Mouse (Mus musculus) kidney, embryonic 15.5 days (tissue): ENCODE measurements at regions not wholly inside any gene's neighbourhood (a gene's known extent, or its start where the extent isn't known, plus 50 kb on each side); places are given as distances from the start of the nearest gene placed in this dataset.
"Not testable (repeated sequence)": the region's sequence is repeated elsewhere in the genome, so short reads cannot be mapped to it uniquely, and the experiment has no call there.

Experiments
- ATAC-seq: fragments of 200-750 bp; cut with Nextera tagmentation; replicated peaks from 2 replicates; pipeline ENCODE4 v1.8.0; 2017; ENCODE audit warnings: moderate TSS enrichment; ENCODE audit not compliant: low FRiP score
- H3K27ac ChIP-seq: fragments of 300-500 bp; sonication (generic); 2 replicates; pipeline ENCODE4 v1.5.1; 2015; ENCODE audit warnings: mild to moderate bottlenecking, inconsistent platforms
- H3K27me3 ChIP-seq: fragments of 300-500 bp; sonication (generic); 2 replicates; pipeline ENCODE4 v1.6.1; 2015; ENCODE audit warnings: inconsistent platforms
- H3K36me3 ChIP-seq: fragments of 300-500 bp; sonication (generic); 2 replicates; pipeline ENCODE4 v1.6.1; 2015; ENCODE audit warnings: inconsistent platforms
- H3K4me1 ChIP-seq: fragments of 300-500 bp; sonication (generic); 2 replicates; pipeline ENCODE4 v1.6.1; 2015; ENCODE audit warnings: inconsistent platforms
- H3K4me2 ChIP-seq: fragments of 300-500 bp; sonication (generic); 2 replicates; pipeline ENCODE4 v1.6.1; 2015; ENCODE audit warnings: moderate library complexity, mild to moderate bottlenecking, inconsistent platforms
- H3K4me3 ChIP-seq: fragments of 300-500 bp; sonication (generic); replicated peaks from 2 replicates; pipeline ENCODE4 v1.5.1; 2015; ENCODE audit warnings: mild to moderate bottlenecking, inconsistent platforms
- H3K9ac ChIP-seq: fragments of 300-500 bp; sonication (generic); 2 replicates; pipeline ENCODE4 v1.6.1; 2015; ENCODE audit warnings: mild to moderate bottlenecking, inconsistent platforms
- H3K9me3 ChIP-seq: fragments of 300-500 bp; sonication (generic); replicated peaks from 2 replicates; pipeline ENCODE4 v1.6.1; 2016; ENCODE audit warnings: inconsistent platforms
- WGBS: fragments of 180-500 bp; shearing (Covaris S2); methylation state at CpG from one replicate; pipeline ENCODE4 v1.1.7; 2015; ENCODE audit warnings: mixed read lengths; 5-methylcytosine and 5-hydroxymethylcytosine counted together

GRCm38 (mm10) chr4:105702036-105702435, 87.6 kb upstream of the Gm12728 start:
- H3K4me3 ChIP-seq = no peak overlapping the region
- H3K9ac ChIP-seq = no peak overlapping the region
- H3K36me3 ChIP-seq = no peaks in the 10 kb centered on the region
- no peak overlapping the region for H3K4me2 ChIP-seq
- no peaks in the 10 kb centered on the region; the same call in 1 of the 2 replicates for H3K27me3 ChIP-seq
- no peak for ATAC-seq
- H3K27ac ChIP-seq = no peak overlapping the region
- 34% methylated on average over 3 of the region's 3 CpGs for WGBS
- no peaks in the 10 kb centered on the region for H3K9me3 ChIP-seq
- H3K4me1 ChIP-seq = no peaks in the 10 kb centered on the region

DNA sequence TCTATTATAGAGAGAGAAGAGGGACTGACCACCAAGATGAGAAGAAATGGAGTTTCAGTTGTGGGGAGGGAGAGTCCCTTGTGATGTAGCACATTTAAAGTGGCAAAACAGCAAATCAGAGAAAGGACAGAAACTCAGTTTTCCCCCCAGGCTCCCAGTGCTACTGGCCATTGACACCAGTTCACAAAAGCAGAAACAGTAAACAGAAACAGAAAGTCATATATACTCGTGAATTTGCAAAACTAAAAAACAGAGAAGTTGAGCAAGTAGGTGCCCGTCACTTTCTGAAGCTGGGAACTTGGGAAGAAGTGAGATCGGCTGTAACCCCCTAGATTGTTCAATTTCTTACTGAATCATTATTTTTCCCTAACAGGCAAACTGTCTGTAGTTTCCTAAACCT, 86.3 kb upstream of the Gm12728 start:
- Histone ChIP-seq H3K27me3 (no peaks in the 10 kb centered on the region; the same call in 1 of the 2 replicates), H3K4me2 (no peak overlapping the region), H3K27ac (no peak overlapping the region), H3K36me3 (no peaks in the 10 kb centered on the region), H3K4me1 (no peaks in the 10 kb centered on the region), H3K9me3 (no peaks in the 10 kb centered on the region), H3K9ac (no peak overlapping the region), H3K4me3 (no peak overlapping the region)
- ATAC-seq = no peak
- WGBS = 88% methylated on average over 3 of the region's 3 CpGs

- WGBS = 89% methylated on average over 9 of the region's 9 CpGs
- Histone ChIP-seq H3K4me2 (no peak overlapping the region), H3K36me3 (no peaks in the 10 kb centered on the region), H3K27ac (no peak overlapping the region), H3K27me3 (no peaks in the 10 kb centered on the region; the same call in 1 of the 2 replicates), H3K4me1 (no peaks in the 10 kb centered on the region), H3K9ac (no peak overlapping the region), H3K9me3 (no peaks in the 10 kb centered on the region), H3K4me3 (no peak overlapping the region)
- ATAC-seq = no peak
Measured at GRCm38 (mm10) chr4:105704271-105704670, 85.4 kb upstream of the Gm12728 start.

GRCm38 (mm10) chr4:105705996-105706395, 83.7 kb upstream of the Gm12728 start:
- Histone ChIP-seq H3K4me1 (no peaks in the 10 kb centered on the region), H3K36me3 (no peaks in the 10 kb centered on the region), H3K9ac (no peak overlapping the region), H3K4me3 (no peak overlapping the region), H3K9me3 (no peaks in the 10 kb centered on the region), H3K27me3 (no peaks in the 10 kb centered on the region; the same call in 1 of the 2 replicates), H3K27ac (no peak overlapping the region), H3K4me2 (no peak overlapping the region)
- no peak for ATAC-seq
- 35% methylated on average over 6 of the region's 6 CpGs for WGBS

- ATAC-seq = peak; percentile 76; the same call in 1 of the 2 replicates
- H3K36me3 ChIP-seq = no peaks in the 10 kb centered on the region
- no peak overlapping the region for H3K4me2 ChIP-seq
- WGBS = 40% methylated on average over 13 of the region's 13 CpGs
- no peak overlapping the region for H3K9ac ChIP-seq
- H3K4me3 ChIP-seq = no peak overlapping the region
- H3K9me3 ChIP-seq = peaks cover 4% of the 10 kb centered on the region; the same call in 1 of the 2 replicates
- no peaks in the 10 kb centered on the region for H3K27me3 ChIP-seq
- no peak overlapping the region for H3K27ac ChIP-seq
- H3K4me1 ChIP-seq = no peaks in the 10 kb centered on the region
Measured at GRCm38 (mm10) chr4:105708080-105708796, 81.4 kb upstream of the Gm12728 start.

GRCm38 (mm10) chr4:105713956-105714355, 75.7 kb upstream of the Gm12728 start:
- Histone ChIP-seq H3K4me3 (no peak overlapping the region), H3K36me3 (no peaks in the 10 kb centered on the region), H3K9ac (no peak overlapping the region), H3K4me2 (no peak overlapping the region), H3K27ac (no peak overlapping the region), H3K4me1 (no peaks in the 10 kb centered on the region), H3K27me3 (no peaks in the 10 kb centered on the region), H3K9me3 (peaks cover 9% of the 10 kb centered on the region; the same call in 1 of the 2 replicates)
- WGBS = 88% methylated on average over 6 of the region's 6 CpGs
- ATAC-seq = no peak

- Histone ChIP-seq H3K27me3 (no peaks in the 10 kb centered on the region), H3K36me3 (no peaks in the 10 kb centered on the region), H3K9me3 (peaks cover 6% of the 10 kb centered on the region; the same call in 1 of the 2 replicates), H3K27ac (no peak overlapping the region), H3K4me1 (no peaks in the 10 kb centered on the region), H3K4me2 (no peak overlapping the region), H3K4me3 (no peak overlapping the region), H3K9ac (no peak overlapping the region)
- 56% methylated on average over 5 of the region's 5 CpGs for WGBS
- ATAC-seq = no peak
Measured at GRCm38 (mm10) chr4:105718080-105718479, 71.6 kb upstream of the Gm12728 start.

GRCm38 (mm10) chr4:105728696-105729095, 61.0 kb upstream of the Gm12728 start:
- H3K27ac ChIP-seq = no peak overlapping the region
- no peaks in the 10 kb centered on the region for H3K9me3 ChIP-seq
- H3K9ac ChIP-seq = no peak overlapping the region
- H3K4me1 ChIP-seq = no peaks in the 10 kb centered on the region
- WGBS = 52% methylated on average over 3 of the region's 3 CpGs
- H3K4me2 ChIP-seq = no peak overlapping the region
- H3K36me3 ChIP-seq = no peaks in the 10 kb centered on the region
- ATAC-seq = no peak
- no peak overlapping the region for H3K4me3 ChIP-seq
- no peaks in the 10 kb centered on the region for H3K27me3 ChIP-seq

- WGBS = 70% methylated on average over 2 of the region's 2 CpGs
- H3K4me1 ChIP-seq = no peaks in the 10 kb centered on the region
- H3K27me3 ChIP-seq = no peaks in the 10 kb centered on the region
- H3K9me3 ChIP-seq = no peaks in the 10 kb centered on the region
- ATAC-seq = no peak
- no peak overlapping the region for H3K4me2 ChIP-seq
- no peaks in the 10 kb centered on the region for H3K36me3 ChIP-seq
- no peak overlapping the region for H3K9ac ChIP-seq
- no peak overlapping the region for H3K27ac ChIP-seq
- no peak overlapping the region for H3K4me3 ChIP-seq
Measured at GRCm38 (mm10) chr4:105730900-105731299, 58.8 kb upstream of the Gm12728 start.

DNA sequence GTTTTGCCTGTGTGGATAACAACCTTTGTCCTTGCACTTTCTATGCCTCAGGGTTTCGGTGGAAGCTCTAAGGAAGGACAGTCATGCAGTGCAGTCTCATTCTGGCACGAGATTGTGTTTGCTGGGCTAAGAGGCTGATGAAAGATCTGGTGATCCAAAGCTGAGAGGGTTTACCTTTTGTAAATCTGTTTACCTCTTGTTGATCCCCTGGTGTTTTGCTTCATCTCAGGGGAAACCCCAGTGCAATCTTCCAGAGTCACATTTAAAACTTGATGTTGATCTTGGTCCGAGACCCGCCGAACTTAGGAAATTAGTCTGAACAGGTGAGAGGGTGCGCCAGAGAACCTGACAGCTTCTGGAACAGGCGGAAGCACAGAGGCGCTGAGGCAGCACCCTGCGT, 54.6 kb upstream of the Gm12728 start:
- not testable (repeated sequence) for H3K9me3 ChIP-seq, H3K27me3 ChIP-seq, H3K4me2 ChIP-seq, H3K27ac ChIP-seq, H3K4me3 ChIP-seq, H3K36me3 ChIP-seq, H3K4me1 ChIP-seq, H3K9ac ChIP-seq, ATAC-seq
- 85% methylated on average over 7 of the region's 9 CpGs for WGBS
